In the genomic region with DNA sequence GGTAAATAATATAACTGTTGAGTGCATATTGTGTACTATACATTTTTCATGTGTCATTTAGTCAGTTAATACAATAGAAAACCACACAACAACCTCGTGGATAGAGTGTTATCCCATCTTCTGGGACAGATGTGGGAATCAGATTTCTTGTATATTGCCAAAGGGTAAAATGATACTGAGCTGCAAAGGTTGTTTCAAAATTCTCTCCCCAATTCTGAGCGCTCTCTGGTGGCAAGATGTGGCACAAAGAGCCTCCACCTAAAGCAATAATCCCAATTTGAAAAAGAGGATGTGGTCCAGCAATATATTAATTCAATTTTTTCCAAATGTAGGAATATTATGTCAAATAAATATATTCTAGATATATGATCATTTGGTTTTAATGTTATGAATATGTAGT, we compare ENCODE assay signal across 9 mouse cellular contexts. TPM values are rescaled to one million over a fixed set of nuclear protein-coding genes. Genes with fewer than 3 reads are reported as not detected.
A peak's percentile ranks its signal among the peaks of the same experiment; 100 is the strongest.
DNase-seq lines count a peak whose midpoint lies in the region; ATAC-seq and TF ChIP-seq lines count a peak whose summit lies in the region.
"Had no signal": no experiment of that assay in that cellular context is flagged by ENCODE, and none has a peak within 500 bp of the region (broad histone marks: within the 10 kb centered on the region; RNA-seq: fewer than 3 reads in every experiment).

No protein-coding gene starts in this region.

- H3K79me2 ChIP-seq in heart, adult 2 months (replicated peaks; ENCODE audit: control insufficient read depth, insufficient read depth, low read length): no peaks in the 10 kb centered on the region

- no peak for ATAC-seq in Patski

- no peak overlapping the region for H3K4me3 ChIP-seq in heart, adult 2 months
- H3K4me3 ChIP-seq: embryonic facial prominence, embryonic 15.5 days had no signal

- TF ChIP-seq CTCF in heart, adult 2 months (IDR thresholded peaks at IDR 0.05): peak; percentile 57
- TF ChIP-seq CTCF in Patski (IDR thresholded peaks at IDR 0.05): peak; percentile 34

- no peak for TF ChIP-seq POLR2A in heart, adult 2 months (IDR thresholded peaks at IDR 0.05; ENCODE audit: insufficient read depth, low read depth, low read length)

- CTCF ChIA-PET in Patski (lab: Charles Lee): interaction anchor here (1.5 kb wide), 1 partner anchor 8 kb away, joined by 3 read pairs; no protein-coding TSS in a partner anchor

- no peaks in the 10 kb centered on the region for H3K27me3 ChIP-seq in heart, adult 2 months (ENCODE audit: control insufficient read depth, insufficient read depth, low read length)
- H3K27me3 ChIP-seq in Patski: peaks cover 91% of the 10 kb centered on the region
- H3K27me3 ChIP-seq: embryonic facial prominence, embryonic 15.5 days had no signal

- 43% methylated on average over 2 of the region's 2 CpGs for WGBS in heart, adult 2 months

- no peak for TF ChIP-seq EP300 in heart, adult 2 months (IDR thresholded peaks at IDR 0.05; ENCODE audit: insufficient read depth, low read depth, low read length)

- no peaks in the 10 kb centered on the region for H3K4me1 ChIP-seq in heart, adult 2 months (ENCODE audit: control insufficient read depth, insufficient read depth, low read length)
- H3K4me1 ChIP-seq: embryonic facial prominence, embryonic 15.5 days had no signal

- H3K9ac ChIP-seq in heart, adult 2 months (ENCODE audit: low read depth, low read length): no peak overlapping the region
- H3K9ac ChIP-seq: embryonic facial prominence, embryonic 15.5 days had no signal

- in situ Hi-C loops in Patski (cut with MboI; ENCODE audit: low pct_unique_long_range_greater_than_20kb): no loop called here

- no peaks in the 10 kb centered on the region for H3K36me3 ChIP-seq in heart, adult 2 months (ENCODE audit: control insufficient read depth, insufficient read depth, low read length)
- H3K36me3 ChIP-seq: embryonic facial prominence, embryonic 15.5 days had no signal

- intact Hi-C loops in heart, adult 2 months (cut with DNase I): no loop called here
- intact Hi-C loops in heart, postnatal 25 days (cut with DNase I): no loop called here

- H3K27ac ChIP-seq in heart, adult 2 months: no peak overlapping the region
- H3K27ac ChIP-seq: embryonic facial prominence, embryonic 15.5 days had no signal

- DNase-seq in heart, adult 2 months: no peak
- DNase-seq in heart, postnatal 25 days (ENCODE audit: low spot score): no peak
- peak; percentile 13 for DNase-seq in lung, postnatal 10 days
- DNase-seq in lung, postnatal 14 days: no peak
- no peak for DNase-seq in Patski (ENCODE audit: low read depth, low spot score)
- peak; percentile 45 for DNase-seq in thymus, postnatal 14 days
- DNase-seq in right cerebral cortex, postnatal 36 days (ENCODE audit: low spot score in 2 of 2): no peak
- DNase-seq: retina, postnatal 1 day had no signal

- POLR2A ChIA-PET in Patski (lab: Charles Lee): no interaction called here

RNA-seq across cellular contexts. Expression of a gene that starts 5.7 kb away (rescaled TPM):
- 1 to 10 TPM; 1.8 to 2.1 TPM for total RNA-seq in heart, adult 2 months (2021)
- 0.82 and 1.7 TPM in 2 replicates for polyA plus RNA-seq in heart, adult 2 months (2012; rRNA removed)
- 1 to 10 TPM; 1.6 to 1.8 TPM for total RNA-seq in heart, postnatal 25 days (2021)
- polyA plus RNA-seq in Patski (2021): 0.60 TPM

Comparison
In these comparisons a context has a peak if more than half of its experiments do, and no peak if none do; other contexts are left out.
1. DNase-seq: peak in lung, postnatal 10 days (single experiment) and thymus, postnatal 14 days (single experiment); none in heart, adult 2 months (0 of 2), heart, postnatal 25 days (single experiment), lung, postnatal 14 days (single experiment), Patski (single experiment) and right cerebral cortex, postnatal 36 days (0 of 2).